Mouse (Mus musculus) liver, postnatal 0 days (tissue): ENCODE measurements around the gene G2e3.

Experiments used
- CTCF ChIP-seq: sonication (generic); IDR thresholded peaks from 2 replicates; pipeline ENCODE4 v1.5.1; 2016; ENCODE audit warnings: antibody characterized with exemption, low read depth
- EP300 ChIP-seq: IDR thresholded peaks from 2 replicates; pipeline ENCODE4 v1.6.1; 2016; ENCODE audit warnings: antibody characterized with exemption, low read depth, mild to moderate bottlenecking

DNA sequence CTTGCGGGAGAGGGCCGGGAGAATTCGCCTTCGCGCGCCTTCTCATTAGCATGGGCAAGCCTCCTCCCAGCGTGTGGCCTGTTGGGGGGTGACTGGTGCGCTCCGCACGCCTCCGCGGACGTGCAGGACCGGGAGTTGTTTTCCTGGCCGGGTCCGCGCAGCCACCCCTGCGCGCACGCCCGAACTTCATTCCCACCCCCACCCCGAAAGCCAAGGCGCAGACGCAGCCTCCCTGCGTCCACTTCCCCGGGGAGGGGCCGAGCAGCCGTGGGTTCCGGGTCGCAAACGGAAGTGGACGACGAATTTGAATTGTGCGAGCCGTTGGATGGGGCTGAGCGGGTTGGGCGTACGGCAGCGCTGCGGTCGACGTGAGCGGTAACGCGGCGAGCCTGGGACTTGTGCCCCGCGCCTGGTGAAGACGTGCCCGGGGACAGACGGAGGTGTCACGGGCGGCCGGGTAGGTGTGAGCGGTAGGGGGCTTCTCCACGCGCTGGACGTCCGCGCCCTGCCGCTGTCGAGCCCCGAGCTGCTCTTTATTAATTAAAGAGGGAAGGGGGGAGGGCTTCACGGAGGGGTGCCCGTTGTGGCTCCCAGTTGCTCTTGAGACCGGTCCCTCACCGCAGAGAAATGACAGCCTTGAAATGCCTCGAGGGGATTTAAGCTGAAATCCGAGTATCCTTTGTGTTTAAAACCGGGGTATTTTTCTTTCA is at the start of gene G2e3:
- TF ChIP-seq CTCF (no peak), EP300 (no peak; the same call in 1 of the 2 replicates)
